Mouse (Mus musculus): ENCODE results near the gene Rgp1.

DNA sequence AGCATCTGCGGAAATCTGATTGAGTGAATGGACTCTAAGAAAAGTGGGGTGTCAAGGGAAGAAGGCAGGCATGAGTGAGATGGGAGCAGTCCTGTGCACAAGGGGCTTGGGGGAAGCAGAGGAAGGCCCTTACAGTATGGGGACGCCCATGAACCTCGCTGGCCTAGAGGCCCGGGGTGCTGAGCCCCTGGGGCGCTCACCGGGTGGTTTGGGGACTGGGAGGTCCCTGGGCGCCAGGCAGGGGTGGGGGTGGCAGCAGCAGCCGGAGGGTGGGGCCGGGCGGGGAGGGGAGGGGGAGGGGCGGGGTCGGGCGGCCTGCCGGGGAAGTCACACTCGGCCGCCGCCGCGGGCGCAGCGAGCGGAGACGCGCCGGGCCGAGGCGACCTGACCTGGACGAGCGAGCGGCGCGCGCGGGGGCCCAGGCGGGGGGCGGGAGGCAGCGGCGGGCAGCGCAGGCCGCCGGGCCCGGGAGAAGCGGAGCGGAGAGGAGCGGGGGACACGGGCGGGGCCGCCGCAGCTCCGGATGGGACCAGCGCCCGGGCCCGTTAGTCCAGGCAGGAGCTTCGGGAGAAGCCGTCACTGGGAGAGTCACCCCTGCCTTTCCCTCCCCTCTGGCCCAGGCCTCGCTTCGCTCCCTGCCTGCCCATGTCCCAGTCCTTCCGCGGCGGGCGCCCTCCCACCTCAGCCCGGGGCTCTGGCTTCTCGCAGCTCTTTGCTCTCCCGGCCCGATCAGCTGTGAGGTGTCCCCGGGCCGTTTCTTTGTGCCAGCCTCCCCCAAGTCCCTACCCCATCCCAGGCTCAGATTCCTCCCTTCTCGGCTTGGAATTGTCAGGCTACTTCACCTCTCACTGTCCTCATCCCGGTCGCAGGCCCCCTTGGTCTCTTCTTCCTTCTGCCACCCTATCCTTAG lies 52.8 kb downstream of the Rgp1 start, which contains the start of gene Npr2:
- TF ChIP-seq CTCF (IDR thresholded peaks at IDR 0.05; ENCODE audit: extremely low read depth, insufficient read depth, insufficient read length, insufficient replicate concordance), result no peak
- no peak for TF ChIP-seq POLR2A (IDR thresholded peaks at IDR 0.05; ENCODE audit: low read depth, low read length)

All from spleen, adult 2 months (tissue).